Mouse (Mus musculus) lung, postnatal 25 days (tissue): ENCODE measurements around the gene Gpr18.
A peak's percentile ranks its signal among the peaks of the same experiment; 100 is the strongest.

Source experiments
- DNase-seq: peaks from one replicate; pipeline ENCODE4 v3.0.0; 2022; ENCODE audit warnings: low spot score

The Gpr18 gene

GRCm38 (mm10) chr14:121915621-121916020 is at the start of gene Gpr18:
Gene Gpr18, minus strand, starts transcription at chr14:121915781.
- DNase-seq: peak; percentile 61

- DNase-seq: peak; percentile 29
These were observed 49.4 kb upstream of the Gpr18 start, which contains the start of gene Gpr183 for GRCm38 (mm10) chr14:121964990-121965389. Gene Gpr183, minus strand, starts transcription at chr14:121965195.

- no peak for DNase-seq
These were observed 48.4 kb upstream of the Gpr18 start for GRCm38 (mm10) chr14:121963942-121964335.

- no peak for DNase-seq
These were observed 47.8 kb upstream of the Gpr18 start for GRCm38 (mm10) chr14:121963251-121963941.

- DNase-seq: no peak
These were observed 46.7 kb upstream of the Gpr18 start for GRCm38 (mm10) chr14:121962128-121962890.

GRCm38 (mm10) chr14:121961496-121962127 is 46.0 kb upstream of the Gpr18 start:
- DNase-seq: no peak

- no peak for DNase-seq
These were observed 45.4 kb upstream of the Gpr18 start for GRCm38 (mm10) chr14:121960997-121961396.

GRCm38 (mm10) chr14:121960531-121960930 is 45.0 kb upstream of the Gpr18 start:
- no peak for DNase-seq

GRCm38 (mm10) chr14:121960031-121960430 is 44.5 kb upstream of the Gpr18 start:
- DNase-seq: no peak

GRCm38 (mm10) chr14:121959538-121959980 is 44.0 kb upstream of the Gpr18 start:
- DNase-seq: no peak

GRCm38 (mm10) chr14:121958751-121959537 is 43.4 kb upstream of the Gpr18 start:
- DNase-seq: no peak

- no peak for DNase-seq
These were observed 42.6 kb upstream of the Gpr18 start for GRCm38 (mm10) chr14:121958041-121958750.

- no peak for DNase-seq
These were observed 41.7 kb upstream of the Gpr18 start for GRCm38 (mm10) chr14:121957176-121957871.

GRCm38 (mm10) chr14:121956291-121956690 is 40.7 kb upstream of the Gpr18 start:
- DNase-seq: no peak

- no peak for DNase-seq
These were observed 39.7 kb upstream of the Gpr18 start for GRCm38 (mm10) chr14:121955176-121955795.

GRCm38 (mm10) chr14:121954608-121955007 is 39.0 kb upstream of the Gpr18 start:
- no peak for DNase-seq

GRCm38 (mm10) chr14:121954129-121954528 is 38.5 kb upstream of the Gpr18 start:
- DNase-seq: no peak

GRCm38 (mm10) chr14:121952046-121952400 is 36.4 kb upstream of the Gpr18 start:
- no peak for DNase-seq

- DNase-seq: no peak
These were observed 35.9 kb upstream of the Gpr18 start for GRCm38 (mm10) chr14:121951399-121952045.

GRCm38 (mm10) chr14:121949897-121950296 is 34.3 kb upstream of the Gpr18 start:
- DNase-seq: no peak
